Mouse (Mus musculus) cerebellum, adult 2 months (tissue): ENCODE measurements around the gene Kat14. TPM values are rescaled to one million over a fixed set of nuclear protein-coding genes. Genes with fewer than 3 reads are reported as not detected.
A peak's percentile ranks its signal among the peaks of the same experiment; 100 is the strongest.

Source experiments
- DNase-seq, 2 experiments: peaks; one replicate each; pipeline ENCODE4 v3.0.0; 2021
- H3K27ac ChIP-seq: fragments of 200-500 bp; 2 replicates; pipeline ENCODE4 v1.5.1; 2012; ENCODE audit warnings: low read length, control low read depth, inconsistent platforms; ENCODE audit not compliant: insufficient read depth
- H3K27me3 ChIP-seq: fragments of 200-500 bp; 2 replicates; pipeline ENCODE4 v1.6.1; 2012; ENCODE audit warnings: inconsistent platforms, mild to moderate bottlenecking, low read length, moderate library complexity; ENCODE audit not compliant: control insufficient read depth, insufficient read depth
- H3K4me1 ChIP-seq: fragments of 200-500 bp; 2 replicates; pipeline ENCODE4 v1.6.1; 2011; ENCODE audit warnings: low read length; ENCODE audit not compliant: control insufficient read depth, insufficient read depth
- H3K4me3 ChIP-seq: fragments of 200-500 bp; replicated peaks from 2 replicates; pipeline ENCODE3; 2011; ENCODE audit warnings: mild to moderate bottlenecking, low read depth, low read length, control low read depth; ENCODE audit not compliant: insufficient read depth
- CTCF ChIP-seq: fragments of 200-500 bp; IDR thresholded peaks from 2 replicates; pipeline ENCODE4 v1.5.1; 2011; ENCODE audit warnings: low read depth, mild to moderate bottlenecking, control low read depth, low read length, moderate library complexity, borderline replicate concordance; ENCODE audit not compliant: insufficient read depth
- POLR2A ChIP-seq: fragments of 200-500 bp; IDR thresholded peaks from 2 replicates; pipeline ENCODE4 v1.6.1; 2011; ENCODE audit warnings: low read length, control low read depth, borderline replicate concordance; ENCODE audit not compliant: insufficient read depth
- WGBS: fragments of 180-500 bp; shearing (Covaris S2); methylation state at CpG from one replicate; pipeline ENCODE4 v1.1.7; 2018; 5-methylcytosine and 5-hydroxymethylcytosine counted together
- polyA plus RNA-seq: library from polyadenylated mRNA; depleted of rRNA; stranded (reverse); fragments of >200 nt; gene quantifications from 2 replicates; pipeline ENCODE4 v1.2.3, GENCODE M21; 2012

Gene Kat14
- polyA plus RNA-seq, 1 experiment: 35.3 TPM

- WGBS: under 1% methylated on average over 36 of the region's 43 CpGs
- Histone ChIP-seq H3K4me3 (peak overlapping the region; percentile 73), H3K27me3 (no peaks in the 10 kb centered on the region), H3K4me1 (peaks cover 3% of the 10 kb centered on the region; the same call in 1 of the 2 replicates), H3K27ac (peak overlapping the region; percentile 88)
- no peak for DNase-seq
- TF ChIP-seq CTCF: no peak
Measured at GRCm38 (mm10) chr2:144369020-144369421, 238 bp downstream of the Kat14 start.

DNA sequence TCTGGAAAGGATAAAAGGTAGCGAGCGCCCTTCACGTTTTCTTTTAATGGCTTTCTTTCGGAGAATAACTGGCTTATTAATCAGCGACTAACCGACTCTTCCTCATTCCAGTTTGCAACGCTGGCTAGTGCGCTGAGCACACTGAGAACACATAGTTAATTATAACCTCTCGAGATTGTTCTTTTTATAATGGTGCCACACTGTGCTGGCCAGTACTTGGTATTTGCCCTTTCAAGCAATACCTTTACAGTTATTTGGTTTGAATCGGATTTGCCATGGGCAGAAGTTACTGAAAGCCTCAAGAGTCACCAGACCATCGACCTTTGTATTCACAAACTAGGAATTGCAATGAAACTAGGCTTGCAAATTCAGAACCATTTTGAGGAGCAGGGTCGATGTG lies 728 bp downstream of the Kat14 start:
- TF ChIP-seq POLR2A (no peak), CTCF (no peak)
- no peaks in the 10 kb centered on the region for H3K27me3 ChIP-seq
- H3K27ac ChIP-seq: peak overlapping the region; percentile 88; the same call in 1 of the 2 replicates
- no peak for DNase-seq
- H3K4me1 ChIP-seq: peaks cover 3% of the 10 kb centered on the region; the same call in 1 of the 2 replicates
- WGBS: 0% methylated on average over 12 of the region's 12 CpGs
- H3K4me3 ChIP-seq: peak overlapping the region; percentile 73

- WGBS: 86% methylated on average over 4 of the region's 4 CpGs
Measured at GRCm38 (mm10) chr2:144371566-144371965, 2.8 kb downstream of the Kat14 start.

DNA sequence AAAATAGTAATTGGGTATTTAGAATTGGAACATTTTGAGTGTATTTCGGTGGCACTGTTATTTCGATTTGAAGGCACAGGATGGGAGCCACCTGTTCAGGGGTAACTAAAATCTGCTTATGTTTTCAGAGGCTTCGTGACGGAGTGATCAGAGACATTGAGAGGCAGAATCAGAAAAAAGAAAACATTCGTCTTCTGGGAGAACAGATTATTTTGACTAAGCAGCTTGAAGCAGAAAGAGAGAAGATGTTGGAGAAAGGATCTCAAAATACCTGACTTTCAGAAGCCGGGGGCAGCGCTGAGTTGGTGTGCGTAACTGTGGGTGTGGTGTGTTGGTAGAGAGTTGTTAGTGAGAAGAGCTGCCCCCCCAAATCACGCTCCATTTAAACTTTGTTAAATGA lies 4.3 kb downstream of the Kat14 start:
- H3K27ac ChIP-seq: no peak overlapping the region
- H3K4me1 ChIP-seq: peaks cover 3% of the 10 kb centered on the region; the same call in 1 of the 2 replicates
- H3K27me3 ChIP-seq: no peaks in the 10 kb centered on the region
- no peak for TF ChIP-seq CTCF
- TF ChIP-seq POLR2A: no peak
- no peak overlapping the region for H3K4me3 ChIP-seq
- DNase-seq: no peak
- WGBS: 94% methylated on average over 9 of the region's 9 CpGs

More at GRCm38 (mm10) chr2:144371566-144371965, 2.8 kb downstream of the Kat14 start:
- TF ChIP-seq POLR2A: no peak
- no peak for TF ChIP-seq CTCF
- no peak overlapping the region for H3K4me3 ChIP-seq
- H3K4me1 ChIP-seq: peaks cover 3% of the 10 kb centered on the region; the same call in 1 of the 2 replicates
- no peak overlapping the region for H3K27ac ChIP-seq
- DNase-seq: no peak
- H3K27me3 ChIP-seq: no peaks in the 10 kb centered on the region

- WGBS: 87% methylated on average over 10 of the region's 10 CpGs
- Histone ChIP-seq H3K27ac (no peak overlapping the region), H3K4me3 (no peak overlapping the region), H3K4me1 (peaks cover under 1% of the 10 kb centered on the region; the same call in 1 of the 2 replicates), H3K27me3 (no peaks in the 10 kb centered on the region)
- TF ChIP-seq CTCF (no peak), POLR2A (no peak)
- DNase-seq: no peak
Measured at GRCm38 (mm10) chr2:144375063-144375703, 6.4 kb downstream of the Kat14 start.

DNA sequence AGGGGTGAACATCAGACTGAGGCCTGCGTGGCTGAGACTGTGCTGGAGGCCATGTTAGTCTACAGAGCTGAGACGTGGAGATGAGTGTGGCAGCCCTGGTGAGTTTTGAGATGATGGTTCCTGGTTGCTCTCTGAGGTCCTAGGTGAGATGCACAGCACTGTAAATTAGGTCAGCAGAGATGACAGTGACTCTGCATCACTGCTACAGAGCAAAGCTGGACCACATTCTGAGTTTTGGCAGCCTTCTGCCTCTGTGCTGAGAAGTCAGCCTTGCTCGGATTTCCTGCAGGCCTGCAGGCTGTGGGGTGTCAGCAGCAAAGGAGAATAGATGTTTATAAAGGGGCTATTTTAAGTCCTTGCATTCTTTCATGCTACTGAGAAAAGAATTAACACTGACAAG lies 12.5 kb downstream of the Kat14 start:
- DNase-seq: peak; percentile 61 to 85
- Histone ChIP-seq H3K27ac (peak overlapping the region; percentile 96), H3K4me1 (peaks cover 8% of the 10 kb centered on the region), H3K27me3 (no peaks in the 10 kb centered on the region), H3K4me3 (peak overlapping the region; percentile 2)
- TF ChIP-seq CTCF (no peak), POLR2A (no peak)
- WGBS: 6% methylated on average over 3 of the region's 3 CpGs

GRCm38 (mm10) chr2:144381741-144382140 lies 13.0 kb downstream of the Kat14 start:
- Histone ChIP-seq H3K27ac (peak overlapping the region; percentile 27; the same call in 1 of the 2 replicates), H3K4me3 (no peak overlapping the region), H3K4me1 (peaks cover 8% of the 10 kb centered on the region), H3K27me3 (no peaks in the 10 kb centered on the region)
- peak; percentile 27 to 36 for DNase-seq
- 73% methylated on average over 4 of the region's 4 CpGs for WGBS
- TF ChIP-seq CTCF (no peak), POLR2A (no peak)

DNA sequence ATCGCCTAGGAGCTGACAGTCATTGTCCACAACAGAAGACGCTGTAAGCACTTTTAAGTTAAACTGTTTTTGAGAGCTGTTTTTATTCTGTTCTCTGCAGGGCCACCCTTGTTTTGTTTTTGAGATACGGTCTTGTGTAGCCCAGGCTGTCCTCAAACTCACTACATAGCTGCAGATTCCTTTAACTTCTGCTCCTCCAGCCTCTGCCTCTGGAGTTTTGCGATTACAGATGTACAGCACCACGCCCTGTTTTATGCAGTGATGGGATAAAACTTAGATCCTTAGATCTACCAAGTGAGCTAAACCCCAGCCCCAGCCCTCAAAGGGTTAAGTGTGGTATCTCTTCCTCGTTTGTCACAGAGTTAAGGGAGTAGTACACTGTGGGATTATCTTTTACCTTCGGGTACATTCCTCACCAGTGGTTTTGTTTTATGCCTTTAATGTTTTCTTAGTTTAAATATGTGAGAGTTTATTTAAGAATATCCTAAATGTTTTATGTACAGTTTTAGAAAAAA lies 13.9 kb downstream of the Kat14 start:
- Histone ChIP-seq H3K4me1 (peaks cover 8% of the 10 kb centered on the region), H3K4me3 (no peak overlapping the region), H3K27ac (peak overlapping the region; percentile 27; the same call in 1 of the 2 replicates), H3K27me3 (no peaks in the 10 kb centered on the region)
- no peak for TF ChIP-seq POLR2A
- 87% methylated on average over 7 of the region's 7 CpGs for WGBS
- no peak for DNase-seq
